Mouse (Mus musculus) intestine, postnatal 0 days (tissue): ENCODE data around the gene Hdac5. TPM values are rescaled to one million over a fixed set of nuclear protein-coding genes. Genes with fewer than 3 reads are reported as not detected.

Experiments used
- ATAC-seq: fragments of 200-750 bp; cut with Nextera tagmentation; 2 replicates; pipeline ENCODE4 v1.8.0; 2017; ENCODE audit warnings: mild to moderate bottlenecking, moderate TSS enrichment, moderate library complexity
- H3K27ac ChIP-seq: fragments of 300-500 bp; sonication (generic); 2 replicates; pipeline ENCODE4 v1.5.1; 2014; ENCODE audit warnings: mild to moderate bottlenecking, low read depth, low read length, moderate library complexity
- H3K27me3 ChIP-seq: fragments of 300-500 bp; sonication (generic); replicated peaks from 2 replicates; pipeline ENCODE4 v1.6.1; 2014; ENCODE audit warnings: low read length, mixed read lengths; ENCODE audit not compliant: control insufficient read depth, insufficient read depth
- H3K36me3 ChIP-seq: fragments of 300-500 bp; sonication (generic); 2 replicates; pipeline ENCODE4 v1.6.1; 2014; ENCODE audit warnings: mild to moderate bottlenecking, moderate library complexity; ENCODE audit not compliant: control insufficient read depth, insufficient read depth
- H3K4me1 ChIP-seq: fragments of 300-500 bp; sonication (generic); replicated peaks from 2 replicates; pipeline ENCODE4 v1.6.1; 2014; ENCODE audit warnings: antibody characterized with exemption, low read length, mixed read lengths; ENCODE audit not compliant: control insufficient read depth, insufficient read depth
- H3K4me2 ChIP-seq: fragments of 300-500 bp; sonication (generic); replicated peaks from 2 replicates; pipeline ENCODE4 v1.6.1; 2014; ENCODE audit warnings: low read depth, mild to moderate bottlenecking, moderate library complexity
- H3K4me3 ChIP-seq: fragments of 300-500 bp; sonication (generic); 2 replicates; pipeline ENCODE4 v1.5.1; 2014; ENCODE audit warnings: low read depth, low read length
- H3K9ac ChIP-seq: fragments of 300-500 bp; sonication (generic); 2 replicates; pipeline ENCODE4 v1.6.1; 2014; ENCODE audit warnings: mild to moderate bottlenecking, low read depth, low read length
- H3K9me3 ChIP-seq: fragments of 300-500 bp; sonication (generic); 2 replicates; pipeline ENCODE4 v1.6.1; 2016; ENCODE audit warnings: mixed run types; ENCODE audit not compliant: control insufficient read depth
- CTCF ChIP-seq: sonication (generic); IDR thresholded peaks from 2 replicates; pipeline ENCODE4 v1.5.1; 2016; ENCODE audit warnings: low read depth, mild to moderate bottlenecking, control low read depth, antibody characterized with exemption, moderate library complexity
- WGBS: fragments of 180-500 bp; shearing (Covaris S2); extraction: QIAGEN DNeasy Blood & Tissue Kit; methylation state at CpG from one replicate; pipeline ENCODE4 v1.1.7; 2014; 5-methylcytosine and 5-hydroxymethylcytosine counted together
- polyA plus RNA-seq: library from polyadenylated mRNA; unstranded; fragments of >200 nt; fragmentation: Nextera tagmentation; extraction: Ambion mirVana; gene quantifications from 2 replicates; pipeline ENCODE4 v1.2.1, GENCODE M21; 2015

Gene Hdac5
- 30.1 and 30.4 TPM in 2 replicates for polyA plus RNA-seq

DNA sequence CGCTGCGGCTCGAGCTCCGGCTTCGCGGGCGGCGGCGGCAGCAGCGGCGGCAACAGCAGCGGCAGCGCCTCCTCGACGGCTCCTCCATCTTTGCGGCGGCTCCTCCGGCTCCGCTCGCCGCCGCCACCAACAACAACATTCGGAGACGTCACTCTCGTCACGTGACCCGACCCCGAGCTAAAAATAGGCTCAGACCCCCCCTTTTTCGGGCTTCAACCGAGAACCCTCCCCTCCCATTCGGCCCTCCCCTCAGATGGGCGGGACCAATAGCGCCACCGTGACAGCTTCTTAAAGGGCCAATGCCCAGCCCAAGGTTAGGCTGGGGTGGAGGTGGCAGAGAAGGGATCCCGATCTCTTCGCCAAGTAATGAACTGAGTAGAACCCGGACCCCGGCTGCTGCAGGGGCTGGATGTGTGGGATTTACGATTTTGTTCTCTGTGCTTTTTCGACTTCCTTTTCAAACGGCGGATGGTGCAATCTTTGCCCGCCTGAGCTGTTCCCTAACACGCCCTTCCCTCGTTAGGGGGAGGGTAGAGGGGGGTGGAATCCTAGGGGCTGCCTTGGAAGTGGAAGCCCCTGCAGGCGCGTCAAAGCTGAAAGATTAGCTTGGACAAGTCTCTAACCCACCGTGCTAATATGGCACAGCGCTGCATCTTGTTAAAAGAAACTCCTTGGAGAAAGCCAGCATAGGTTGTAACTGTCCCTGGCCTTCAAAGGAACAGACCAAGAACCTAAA lies at the start of gene Hdac5:
Gene Hdac5, minus strand, starts transcription at position 161 of the 736 bp plus-strand sequence.
- Histone ChIP-seq H3K36me3 (0 out of 2 replicates have a peak, but pooled peaks cover 4% of the 10 kb centered on the region), H3K9me3 (no peaks in the 10 kb centered on the region), H3K4me3 (peak within 1 kb of the TSS; percentile 93), H3K27ac (peak within 1 kb of the TSS; percentile 82), H3K4me2 (peak within 1 kb of the TSS; percentile 90), H3K9ac (peak within 1 kb of the TSS; percentile 89), H3K27me3 (no peaks in the 10 kb centered on the region), H3K4me1 (0 out of 2 replicates have a peak, but pooled peaks cover 2% of the 10 kb centered on the region)
- TF ChIP-seq CTCF, result peak; percentile 24; the same call in 1 of the 2 replicates
- WGBS, result under 1% methylated on average over 39 of the region's 49 CpGs
- ATAC-seq, result peak; percentile 89

- no peaks in the 10 kb centered on the region for H3K9me3 ChIP-seq
- H3K27me3 ChIP-seq, result no peaks in the 10 kb centered on the region
- ATAC-seq, result no peak
- H3K27ac ChIP-seq, result no peak overlapping the region
- no peak overlapping the region for H3K9ac ChIP-seq
- H3K4me1 ChIP-seq, result peaks cover 3% of the 10 kb centered on the region; the same call in 1 of the 2 replicates
- H3K4me3 ChIP-seq, result no peak overlapping the region
- TF ChIP-seq CTCF, result no peak
- H3K36me3 ChIP-seq, result no peaks in the 10 kb centered on the region
- no peak overlapping the region for H3K4me2 ChIP-seq
- 89% methylated on average over 3 of the region's 3 CpGs for WGBS
Measured at GRCm38 (mm10) chr11:102279595-102279994, 49.6 kb upstream of the Hdac5 start.

- TF ChIP-seq CTCF, result no peak
- Histone ChIP-seq H3K36me3 (no peaks in the 10 kb centered on the region), H3K9me3 (no peaks in the 10 kb centered on the region), H3K27ac (no peak overlapping the region), H3K4me3 (no peak overlapping the region), H3K4me2 (no peak overlapping the region), H3K27me3 (no peaks in the 10 kb centered on the region), H3K9ac (no peak overlapping the region), H3K4me1 (peaks cover 3% of the 10 kb centered on the region; the same call in 1 of the 2 replicates)
- ATAC-seq, result no peak
- 82% methylated on average over 9 of the region's 12 CpGs for WGBS
Measured at GRCm38 (mm10) chr11:102277754-102278153, 47.8 kb upstream of the Hdac5 start.

DNA sequence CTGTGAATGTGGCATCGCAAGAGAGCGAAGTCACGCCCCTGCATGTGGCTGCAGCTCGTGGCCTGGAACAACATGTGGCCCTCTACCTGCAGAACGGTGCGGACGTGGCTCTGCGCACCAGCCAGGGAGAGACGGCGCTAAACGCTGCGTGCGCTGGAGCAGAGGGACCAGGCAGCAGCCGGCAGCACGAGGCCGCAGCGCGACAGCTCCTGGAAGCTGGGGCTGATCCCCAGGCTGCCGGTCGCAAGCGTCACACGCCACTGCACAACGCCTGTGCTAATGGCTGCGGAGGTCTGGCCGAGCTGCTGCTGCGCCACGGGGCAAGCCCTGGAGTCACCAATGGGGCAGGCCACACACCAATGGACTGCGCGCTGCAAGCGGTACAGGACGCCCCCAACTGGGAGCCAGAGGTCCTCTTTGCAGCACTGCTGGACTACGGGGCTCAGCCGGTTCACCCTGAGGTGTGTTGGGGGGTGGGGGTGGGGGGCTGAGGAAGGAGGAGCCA lies 46.5 kb upstream of the Hdac5 start:
- 1% methylated on average over 33 of the region's 33 CpGs for WGBS

DNA sequence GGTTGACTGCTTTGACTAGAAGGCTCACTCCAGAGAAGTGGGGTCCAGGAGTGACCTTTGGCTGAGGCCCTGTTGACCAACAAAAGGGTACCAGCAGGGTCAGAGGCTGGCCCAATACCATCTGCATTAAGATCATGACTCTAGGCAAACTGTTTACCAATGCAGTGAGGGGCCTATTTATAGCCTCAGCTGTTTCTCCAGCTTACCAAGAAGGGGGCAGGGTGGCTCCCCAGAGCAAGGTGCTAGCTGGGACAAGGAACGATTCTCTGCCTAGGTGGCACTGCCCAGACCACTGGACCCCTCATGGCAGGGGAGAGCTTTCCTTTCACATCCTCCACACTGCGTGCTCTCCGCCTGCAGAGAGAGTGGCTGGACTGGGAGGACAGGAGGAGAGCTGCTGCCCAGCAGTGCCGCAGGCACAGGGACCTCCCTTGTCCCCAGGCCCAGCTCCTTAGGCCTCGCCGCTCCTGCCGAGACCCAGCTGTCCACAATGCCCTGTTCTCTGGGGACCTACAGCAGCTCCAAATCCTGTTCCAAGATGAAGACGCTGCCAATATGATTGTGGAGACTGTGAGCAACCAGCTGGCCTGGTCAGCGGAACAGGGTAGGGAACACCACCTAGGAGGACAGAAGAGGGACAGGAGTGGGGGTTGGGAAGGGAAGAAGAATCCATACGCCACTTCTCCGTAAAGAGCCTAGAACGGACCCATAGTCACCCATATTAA lies 38.7 kb upstream of the Hdac5 start, which contains the start of gene Asb16:
Gene Asb16, plus strand, starts transcription at position 224 of the 725 bp plus-strand sequence.
- TF ChIP-seq CTCF, result no peak
- Histone ChIP-seq H3K9ac (no peak within 1 kb of the TSS), H3K4me3 (no peak within 1 kb of the TSS), H3K4me2 (no peak within 1 kb of the TSS), H3K27ac (no peak within 1 kb of the TSS), H3K4me1 (no peaks in the 10 kb centered on the region), H3K9me3 (no peaks in the 10 kb centered on the region), H3K27me3 (no peaks in the 10 kb centered on the region), H3K36me3 (no peaks in the 10 kb centered on the region)
- WGBS, result 79% methylated on average over 12 of the region's 12 CpGs
- ATAC-seq, result no peak

More for the DNA sequence above, 46.5 kb upstream of the Hdac5 start:
- Histone ChIP-seq H3K9me3 (no peaks in the 10 kb centered on the region), H3K4me2 (peak overlapping the region; percentile 63), H3K9ac (peak overlapping the region; percentile 40; the same call in 1 of the 2 replicates), H3K27me3 (no peaks in the 10 kb centered on the region), H3K36me3 (no peaks in the 10 kb centered on the region), H3K4me1 (peaks cover 3% of the 10 kb centered on the region; the same call in 1 of the 2 replicates), H3K4me3 (peak overlapping the region; percentile 25), H3K27ac (no peak overlapping the region)
- ATAC-seq, result peak; percentile 64
- TF ChIP-seq CTCF, result peak; percentile 23; the same call in 1 of the 2 replicates

DNA sequence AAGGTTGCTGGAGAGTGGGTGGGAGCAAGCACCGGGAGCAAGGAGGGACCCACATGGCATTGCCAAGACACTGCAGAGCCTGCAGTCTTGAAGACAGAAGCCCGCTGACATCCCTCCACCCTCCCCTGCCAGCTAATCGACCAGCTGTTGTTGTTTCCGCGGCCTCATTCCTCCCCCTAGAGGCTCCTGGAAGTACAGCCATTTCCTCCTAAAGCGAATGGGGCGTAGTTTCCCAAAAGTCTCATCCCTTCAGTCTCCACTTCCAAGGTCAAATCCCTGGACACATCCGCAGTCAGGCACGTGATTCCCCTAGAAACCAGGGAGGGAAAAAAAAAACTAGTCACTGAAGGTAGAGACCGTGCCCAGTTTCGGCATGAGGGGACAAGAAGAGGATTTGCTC lies 37.5 kb upstream of the Hdac5 start:
- Histone ChIP-seq H3K27ac (no peak overlapping the region), H3K9me3 (no peaks in the 10 kb centered on the region), H3K4me2 (no peak overlapping the region), H3K27me3 (no peaks in the 10 kb centered on the region), H3K4me3 (no peak overlapping the region), H3K36me3 (no peaks in the 10 kb centered on the region), H3K9ac (no peak overlapping the region), H3K4me1 (no peaks in the 10 kb centered on the region)
- peak; percentile 85 for TF ChIP-seq CTCF
- 5% methylated on average over 11 of the region's 11 CpGs for WGBS
- peak; percentile 36; the same call in 1 of the 2 replicates for ATAC-seq
